ENCODE assay signal across 30 mouse cellular contexts in the genomic region with DNA sequence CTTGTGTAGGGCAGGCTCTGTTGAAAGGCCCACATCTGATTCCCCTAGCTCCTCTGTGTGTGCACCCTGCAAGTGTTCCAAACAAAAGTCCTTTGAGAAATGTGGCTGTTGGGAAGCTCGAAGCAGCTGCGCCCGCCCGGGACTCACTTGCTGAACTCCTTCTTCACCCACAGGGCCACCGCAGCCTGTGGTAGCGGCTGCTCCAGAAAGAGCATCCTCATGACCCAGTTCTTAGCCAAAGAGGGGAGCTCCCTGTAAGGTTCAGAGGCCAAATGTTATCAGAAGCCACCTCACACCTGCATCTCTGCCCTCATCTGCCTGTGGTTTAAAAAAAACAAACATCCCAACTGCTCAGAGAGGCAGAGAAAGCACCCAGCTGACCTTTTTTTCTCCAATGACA. TPM values are rescaled to one million over a fixed set of nuclear protein-coding genes. Genes with fewer than 3 reads are reported as not detected.
DNase-seq lines count a peak whose midpoint lies in the region; ATAC-seq and TF ChIP-seq lines count a peak whose summit lies in the region.
"Had no signal": no experiment of that assay in that cellular context is flagged by ENCODE, and none has a peak within 500 bp of the region (broad histone marks: within the 10 kb centered on the region; RNA-seq: fewer than 3 reads in every experiment).

No protein-coding gene starts in this region.

- H3K9ac ChIP-seq in heart, postnatal 0 days (replicated peaks; ENCODE audit: low read depth, low read length) = no peak overlapping the region
- H3K9ac ChIP-seq: forebrain, embryonic 12.5 days; forebrain, embryonic 15.5 days had no signal

- no peaks in the 10 kb centered on the region for H3K27me3 ChIP-seq in heart, postnatal 0 days (ENCODE audit: control insufficient read depth, insufficient read depth, low read length)
- H3K27me3 ChIP-seq: embryonic facial prominence, embryonic 13.5 days; forebrain, embryonic 12.5 days; forebrain, embryonic 15.5 days; hindbrain, embryonic 13.5 days had no signal

- H3K27ac ChIP-seq in heart, postnatal 0 days (ENCODE audit: low read depth) = peak overlapping the region; percentile 36; the same call in 1 of the 2 replicates
- H3K27ac ChIP-seq in gastrocnemius, adult 2 months = no peak overlapping the region
- H3K27ac ChIP-seq: embryonic facial prominence, embryonic 10.5 days; embryonic facial prominence, embryonic 13.5 days; forebrain, embryonic 12.5 days; forebrain, embryonic 15.5 days; hindbrain, embryonic 10.5 days; hindbrain, embryonic 13.5 days had no signal

- no peaks in the 10 kb centered on the region for H3K9me3 ChIP-seq in heart, postnatal 0 days (replicated peaks; ENCODE audit: control insufficient read depth, low read length)
- H3K9me3 ChIP-seq: embryonic facial prominence, embryonic 10.5 days; embryonic facial prominence, embryonic 13.5 days; forebrain, embryonic 12.5 days; forebrain, embryonic 15.5 days; hindbrain, embryonic 10.5 days; hindbrain, embryonic 13.5 days had no signal

- H3K4me1 ChIP-seq in heart, postnatal 0 days (ENCODE audit: control insufficient read depth, insufficient read depth) = peaks cover 2% of the 10 kb centered on the region; the same call in 1 of the 2 replicates

- DNase-seq in heart, postnatal 0 days (ENCODE audit: low spot score) = no peak
- DNase-seq in heart, adult 11 months = no peak
- DNase-seq in thymus, postnatal 14 days = peak; percentile 87
- peak; percentile 85 for DNase-seq in thymus, postnatal 4 days
- DNase-seq in cerebellum, adult 18-20 months = no peak
- no peak for DNase-seq in gastrocnemius, adult 2 months
- DNase-seq: adrenal gland, postnatal 10 days; adrenal gland, postnatal 36 days; cerebellum, adult 8-10 months; cerebellum, postnatal 10 days; cerebellum, postnatal 36 days; embryo, embryonic 11 days; gastrocnemius, postnatal 10 days; gastrocnemius, postnatal 36 days; heart, postnatal 10 days; heart, postnatal 36 days had no signal

- no peak for TF ChIP-seq CTCF in heart, postnatal 0 days (IDR thresholded peaks at IDR 0.05; ENCODE audit: low read depth)
- no peak for TF ChIP-seq CTCF in gastrocnemius, adult 2 months (IDR thresholded peaks at IDR 0.05)

- TF ChIP-seq EP300 in heart, postnatal 0 days (IDR thresholded peaks at IDR 0.05; ENCODE audit: low read depth) = no peak

- ATAC-seq in heart, postnatal 0 days (ENCODE audit: insufficient read depth, low read depth) = no peak
- ATAC-seq: activated CD4-positive, CD25-positive, alpha-beta regulatory T cell, adult 4 months; forebrain, embryonic 15.5 days; hindbrain, embryonic 16.5 days had no signal

- no peak overlapping the region for H3K4me2 ChIP-seq in heart, postnatal 0 days (ENCODE audit: low read depth, low read length)
- H3K4me2 ChIP-seq: forebrain, embryonic 12.5 days; forebrain, embryonic 15.5 days; heart, embryonic 11.5 days had no signal

- no peak overlapping the region for H3K4me3 ChIP-seq in heart, postnatal 0 days (ENCODE audit: low read depth, low read length)
- H3K4me3 ChIP-seq in gastrocnemius, adult 2 months = no peak overlapping the region
- H3K4me3 ChIP-seq: embryonic facial prominence, embryonic 13.5 days; erythroblast, embryonic 14.5 days; forebrain, embryonic 15.5 days; hindbrain, embryonic 13.5 days had no signal

- 86% methylated on average over 6 of the region's 6 CpGs for WGBS in heart, postnatal 0 days

- intact Hi-C loops in gastrocnemius, adult 2 months (cut with DNase I) = loop anchor here (2.0 to 10.0 kb wide), 2 partner anchors 27 to 233 kb away; no protein-coding TSS in a partner anchor

- H3K36me3 ChIP-seq in heart, postnatal 0 days (replicated peaks; ENCODE audit: control insufficient read depth, insufficient read depth, low read length) = no peaks in the 10 kb centered on the region
- H3K36me3 ChIP-seq: forebrain, embryonic 15.5 days had no signal

RNA-seq across cellular contexts. Expression of a gene that starts 1.7 kb away (rescaled TPM):
- 21.0 and 24.2 TPM in 2 replicates for total RNA-seq in heart, postnatal 0 days (2014; rRNA removed; ENCODE audit: low replicate concordance)
- 18.0 and 21.2 TPM in 2 replicates for polyA plus RNA-seq in heart, postnatal 0 days (2015; fragmentation: Nextera tagmentation; extraction: Ambion mirVana)
- total RNA-seq in gastrocnemius, adult 2 months (2021) = 10 to 100 TPM; 18.1 to 24.2 TPM

RNA-seq across cellular contexts. Expression of a gene that starts 4.5 kb away (rescaled TPM):
- 25.5 and 59.8 TPM in 2 replicates for total RNA-seq in heart, postnatal 0 days (2014; rRNA removed; ENCODE audit: low replicate concordance)
- 9.4 and 9.8 TPM in 2 replicates for polyA plus RNA-seq in heart, postnatal 0 days (2015; fragmentation: Nextera tagmentation; extraction: Ambion mirVana)
- 10 to 100 TPM; 12.8 to 16.8 TPM for total RNA-seq in gastrocnemius, adult 2 months (2021)

RNA-seq across cellular contexts. Expression of a gene that starts 28.4 kb away (rescaled TPM):
- not detected in 2 replicates for total RNA-seq in heart, postnatal 0 days (2014; rRNA removed; ENCODE audit: low replicate concordance)
- not detected in 2 replicates for polyA plus RNA-seq in heart, postnatal 0 days (2015; fragmentation: Nextera tagmentation; extraction: Ambion mirVana)
- not detected for total RNA-seq in gastrocnemius, adult 2 months (2021)
- total RNA-seq: adrenal gland, postnatal 10 days; adrenal gland, postnatal 36 days; gastrocnemius, postnatal 10 days; gastrocnemius, postnatal 36 days; granulocyte monocyte progenitor cell, adult 5-6 weeks; heart, adult 8-10 months; heart, postnatal 10 days; heart, postnatal 36 days had no signal
- polyA plus RNA-seq: erythroblast, embryonic 14.5 days; forebrain, embryonic 15.5 days; heart, embryonic 14.5 days; hindbrain, embryonic 13.5 days; hindbrain, embryonic 16.5 days had no signal

RNA-seq across cellular contexts. Expression of a gene that starts 32.6 kb away (rescaled TPM):
- 105 and 206 TPM in 2 replicates for total RNA-seq in heart, postnatal 0 days (2014; rRNA removed; ENCODE audit: low replicate concordance)
- 63.9 and 71.8 TPM in 2 replicates for polyA plus RNA-seq in heart, postnatal 0 days (2015; fragmentation: Nextera tagmentation; extraction: Ambion mirVana)
- 10 to 100 TPM; 13.4 to 15.9 TPM for total RNA-seq in gastrocnemius, adult 2 months (2021)
- total RNA-seq: granulocyte monocyte progenitor cell, adult 5-6 weeks had no signal
- polyA plus RNA-seq: erythroblast, embryonic 14.5 days had no signal

RNA-seq across cellular contexts. Expression of a gene that starts 45.4 kb away (rescaled TPM):
- total RNA-seq in heart, postnatal 0 days (2014; rRNA removed; ENCODE audit: low replicate concordance) = not detected in 2 replicates
- polyA plus RNA-seq in heart, postnatal 0 days (2015; fragmentation: Nextera tagmentation; extraction: Ambion mirVana) = not detected in 2 replicates
- total RNA-seq in gastrocnemius, adult 2 months (2021) = not detected
- total RNA-seq: adrenal gland, postnatal 10 days; adrenal gland, postnatal 36 days; ES-E14; gastrocnemius, postnatal 10 days; gastrocnemius, postnatal 36 days; granulocyte monocyte progenitor cell, adult 5-6 weeks; heart, adult 8-10 months; heart, postnatal 10 days; heart, postnatal 36 days had no signal
- polyA plus RNA-seq: activated CD4-positive, CD25-positive, alpha-beta regulatory T cell, adult 4 months; embryonic facial prominence, embryonic 10.5 days; embryonic facial prominence, embryonic 13.5 days; erythroblast, embryonic 14.5 days; forebrain, embryonic 12.5 days; forebrain, embryonic 15.5 days; heart, embryonic 11.5 days; heart, embryonic 14.5 days; hindbrain, embryonic 10.5 days; hindbrain, embryonic 13.5 days; hindbrain, embryonic 16.5 days had no signal

Comparison
In these comparisons a context has a peak if more than half of its experiments do, and no peak if none do; other contexts are left out.
1. DNase-seq: peak in thymus, postnatal 14 days (single experiment) and thymus, postnatal 4 days (single experiment); none in heart, postnatal 0 days (single experiment), heart, adult 11 months (single experiment), cerebellum, adult 18-20 months (0 of 2) and gastrocnemius, adult 2 months (single experiment).